Mouse (Mus musculus) testis, adult 2 months (tissue): ENCODE results near the gene Rac3. TPM values are rescaled to one million over a fixed set of nuclear protein-coding genes. Genes with fewer than 3 reads are reported as not detected.

Experiments used
- H3K27ac ChIP-seq: fragments of 200-500 bp; 2 replicates; pipeline ENCODE4 v1.5.1; 2012; ENCODE audit warnings: low read depth, low read length; ENCODE audit not compliant: control insufficient read depth, insufficient read depth
- H3K27me3 ChIP-seq: fragments of 200-500 bp; 2 replicates; pipeline ENCODE4 v1.6.1; 2012; ENCODE audit warnings: mild to moderate bottlenecking, low read length, moderate library complexity; ENCODE audit not compliant: control insufficient read depth, insufficient read depth
- H3K36me3 ChIP-seq: fragments of 200-500 bp; 2 replicates; pipeline ENCODE4 v1.6.1; 2012; ENCODE audit warnings: mild to moderate bottlenecking, low read length; ENCODE audit not compliant: control insufficient read depth, insufficient read depth
- H3K4me1 ChIP-seq: fragments of 200-500 bp; 2 replicates; pipeline ENCODE4 v1.6.1; 2012; ENCODE audit warnings: low read length; ENCODE audit not compliant: control insufficient read depth, insufficient read depth
- H3K4me3 ChIP-seq: fragments of 200-500 bp; 2 replicates; pipeline ENCODE4 v1.5.1; 2012; ENCODE audit warnings: low read depth, mild to moderate bottlenecking, low read length, moderate library complexity, mixed read lengths; ENCODE audit not compliant: control insufficient read depth
- CTCF ChIP-seq: fragments of 200-500 bp; IDR thresholded peaks from 2 replicates; pipeline ENCODE4 v1.5.1; 2012; ENCODE audit warnings: low read depth, mild to moderate bottlenecking, inconsistent platforms, low read length, moderate library complexity; ENCODE audit not compliant: control insufficient read depth, insufficient read depth, insufficient replicate concordance
- POLR2A ChIP-seq: fragments of 200-500 bp; IDR thresholded peaks from 2 replicates; pipeline ENCODE4 v1.6.1; 2012; ENCODE audit warnings: low read depth, mild to moderate bottlenecking, inconsistent platforms, low read length, moderate library complexity; ENCODE audit not compliant: control insufficient read depth
- polyA plus RNA-seq: library from polyadenylated mRNA; depleted of rRNA; stranded (reverse); fragments of >200 nt; gene quantifications from 2 replicates; pipeline ENCODE4 v1.2.3, GENCODE M21; 2012

Gene Rac3
- polyA plus RNA-seq, 1 experiment, result 3.1 TPM

DNA sequence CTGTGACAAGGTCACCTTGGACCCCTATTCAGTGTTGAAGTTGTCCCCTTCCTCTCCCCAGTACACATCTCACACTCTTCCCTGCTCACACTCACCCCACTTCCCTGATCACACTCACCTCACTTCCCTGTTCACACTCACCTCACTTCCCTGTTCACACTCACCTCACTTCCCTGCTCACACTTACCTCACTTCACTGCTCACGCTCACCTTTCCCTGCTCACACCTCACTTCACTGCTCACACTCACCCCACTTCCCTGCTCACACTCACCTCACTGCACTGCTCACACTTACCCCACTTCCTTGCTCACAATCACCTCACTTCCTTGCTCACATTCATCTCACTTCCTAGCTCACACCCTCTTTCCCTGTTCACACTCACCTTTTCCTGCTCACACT is 10.1 kb downstream of the Rac3 start:
- no peak overlapping the region for H3K4me3 ChIP-seq
- no peaks in the 10 kb centered on the region for H3K27me3 ChIP-seq
- no peaks in the 10 kb centered on the region for H3K36me3 ChIP-seq
- H3K4me1 ChIP-seq, result peaks cover 8% of the 10 kb centered on the region; the same call in 1 of the 2 replicates
- no peak overlapping the region for H3K27ac ChIP-seq
- TF ChIP-seq CTCF (no peak), POLR2A (no peak)

DNA sequence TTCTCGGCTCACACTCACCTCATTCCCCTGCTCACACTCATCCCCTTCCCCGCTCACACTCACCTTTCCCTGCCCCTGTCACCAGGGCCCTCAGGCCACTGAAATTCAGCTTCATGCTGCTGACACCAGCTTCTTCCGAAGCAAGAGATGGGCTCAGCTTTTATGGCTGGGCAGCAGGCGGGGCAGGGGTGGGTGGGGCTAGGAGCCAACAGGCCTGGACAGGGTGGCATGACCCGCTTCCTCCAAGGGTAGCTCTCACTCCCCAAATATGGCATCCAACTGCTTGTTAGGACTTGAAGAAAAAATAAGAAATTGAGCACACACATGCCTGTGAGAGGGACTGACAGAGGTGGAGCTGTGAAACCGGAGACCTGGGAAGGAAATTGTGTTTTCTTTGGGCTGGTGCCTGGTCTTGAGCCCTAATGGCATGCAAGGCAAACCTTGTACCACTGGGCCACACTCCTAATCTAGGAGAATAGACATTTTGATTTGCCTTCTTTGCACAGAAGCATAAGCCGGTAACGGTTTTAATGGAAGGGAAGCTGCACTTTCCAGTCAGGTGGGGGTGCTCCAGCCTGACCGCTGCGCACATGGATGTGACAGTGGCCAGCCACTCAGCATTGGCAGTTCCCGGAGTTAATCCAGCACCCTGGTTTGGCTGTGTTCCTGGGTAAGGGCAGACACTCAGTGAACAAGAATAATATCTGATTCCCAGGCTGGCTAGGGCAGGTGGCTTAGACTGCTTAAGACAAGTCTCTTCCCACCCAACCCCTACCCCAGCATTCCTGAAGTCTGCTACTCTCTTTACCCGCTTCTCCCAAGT is 10.8 kb downstream of the Rac3 start, which contains the start of gene Cbr2:
Cbr2 (minus strand) TSS at position 257 of the 823 bp plus-strand sequence.
- H3K27me3 ChIP-seq, result no peaks in the 10 kb centered on the region
- TF ChIP-seq CTCF (no peak), POLR2A (no peak)
- peaks cover 4% of the 10 kb centered on the region; the same call in 1 of the 2 replicates for H3K4me1 ChIP-seq
- no peaks in the 10 kb centered on the region for H3K36me3 ChIP-seq
- no peak within 1 kb of the TSS for H3K4me3 ChIP-seq
- no peak within 1 kb of the TSS for H3K27ac ChIP-seq

DNA sequence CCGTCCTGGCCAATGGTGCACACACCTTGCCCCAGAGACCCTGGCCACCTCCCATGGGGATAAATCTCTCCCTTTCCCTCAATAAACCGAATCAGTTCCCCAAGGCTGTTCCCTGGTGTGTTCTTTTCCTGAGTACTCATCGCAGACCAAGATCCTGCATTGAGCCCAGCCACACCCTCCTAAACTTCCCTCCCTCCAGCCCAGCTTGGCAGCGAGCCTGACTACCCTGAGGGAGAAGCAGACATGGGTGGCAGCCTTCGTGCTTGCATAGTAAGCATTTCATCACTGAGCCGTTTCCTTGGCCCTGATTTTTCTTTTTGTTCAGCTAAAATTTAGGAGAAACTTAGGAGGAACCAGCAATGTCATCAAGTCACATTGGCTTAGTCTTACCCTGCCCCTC is 12.3 kb downstream of the Rac3 start:
- H3K27me3 ChIP-seq, result no peaks in the 10 kb centered on the region
- H3K4me3 ChIP-seq, result no peak overlapping the region
- no peak overlapping the region for H3K27ac ChIP-seq
- H3K36me3 ChIP-seq, result no peaks in the 10 kb centered on the region
- TF ChIP-seq POLR2A, result no peak
- no peak for TF ChIP-seq CTCF
- H3K4me1 ChIP-seq, result peaks cover 4% of the 10 kb centered on the region; the same call in 1 of the 2 replicates

DNA sequence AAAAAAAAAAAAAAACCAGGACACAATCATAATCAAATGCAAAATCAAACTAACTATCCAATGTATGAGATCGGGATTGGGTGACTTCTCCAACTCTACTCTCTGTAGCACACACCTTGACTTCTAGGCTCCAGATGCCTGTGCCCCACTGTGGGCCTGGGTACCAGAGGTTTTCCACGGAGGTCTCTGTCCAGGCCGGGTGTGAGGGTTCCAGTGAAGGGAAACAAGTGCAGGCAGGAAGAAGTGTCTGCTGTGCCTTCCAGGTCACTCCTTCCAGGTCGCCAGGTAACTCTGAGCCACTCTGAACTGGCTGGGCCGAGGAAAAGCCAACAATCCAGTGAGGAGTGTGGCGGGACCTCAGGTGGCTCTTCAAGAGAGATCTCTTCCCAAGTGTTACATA is 15.2 kb downstream of the Rac3 start:
- Histone ChIP-seq H3K27ac (no peak overlapping the region), H3K4me1 (no peaks in the 10 kb centered on the region), H3K36me3 (no peaks in the 10 kb centered on the region), H3K4me3 (no peak overlapping the region), H3K27me3 (no peaks in the 10 kb centered on the region)
- TF ChIP-seq CTCF, result no peak
- TF ChIP-seq POLR2A, result no peak

DNA sequence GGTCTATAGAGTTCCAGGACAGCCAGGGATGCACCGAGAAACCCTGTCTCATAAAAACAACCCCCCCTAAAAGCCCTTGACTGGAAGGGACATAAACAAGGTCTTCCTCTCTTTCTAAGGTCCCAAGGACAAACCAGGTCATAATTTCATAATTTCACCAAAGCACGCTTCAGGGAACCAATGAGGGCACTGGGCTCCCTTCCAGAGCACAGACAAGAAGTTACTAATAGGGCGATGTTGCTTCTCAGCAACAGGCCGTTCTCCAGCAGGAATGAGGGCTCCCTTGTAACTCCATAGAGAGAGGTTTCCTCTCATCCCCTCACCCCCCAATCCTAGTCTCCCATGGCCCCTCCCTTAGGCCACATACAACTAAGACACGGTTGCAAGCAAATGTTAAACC is 19.7 kb downstream of the Rac3 start:
- Histone ChIP-seq H3K27ac (no peak overlapping the region), H3K36me3 (no peaks in the 10 kb centered on the region), H3K27me3 (no peaks in the 10 kb centered on the region), H3K4me3 (no peak overlapping the region), H3K4me1 (no peaks in the 10 kb centered on the region)
- no peak for TF ChIP-seq CTCF
- TF ChIP-seq POLR2A, result no peak

DNA sequence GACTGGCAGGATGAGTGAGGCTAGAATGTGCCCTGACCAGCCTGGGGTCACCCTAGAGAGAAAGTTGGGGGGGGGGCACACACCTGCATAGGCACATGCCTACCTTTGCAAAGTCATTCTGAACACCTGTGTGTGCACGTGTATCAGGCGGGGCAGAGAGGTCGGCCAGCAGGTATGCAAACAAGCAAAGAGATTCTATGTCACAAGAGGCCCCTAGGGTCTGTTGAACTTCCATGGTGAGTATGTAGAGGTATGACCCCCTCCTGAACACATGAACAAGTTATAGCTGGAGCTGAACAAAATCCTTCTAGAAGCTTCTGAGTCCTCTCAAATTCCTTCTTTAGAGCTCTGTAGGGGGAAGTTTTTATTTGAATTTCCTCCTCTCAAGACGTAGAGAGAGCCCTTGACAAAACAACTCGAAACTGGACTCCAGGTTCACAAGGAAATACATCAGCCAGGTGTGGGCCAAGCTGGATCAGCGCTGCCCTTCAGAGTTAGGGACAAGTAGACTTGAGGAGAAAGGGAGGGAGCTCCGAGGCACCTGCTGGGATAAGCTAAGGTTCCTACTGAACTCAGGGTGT is 22.9 kb downstream of the Rac3 start:
- Histone ChIP-seq H3K27me3 (no peaks in the 10 kb centered on the region), H3K4me3 (no peak overlapping the region), H3K27ac (no peak overlapping the region), H3K36me3 (no peaks in the 10 kb centered on the region), H3K4me1 (no peaks in the 10 kb centered on the region)
- TF ChIP-seq CTCF (no peak), POLR2A (no peak)

DNA sequence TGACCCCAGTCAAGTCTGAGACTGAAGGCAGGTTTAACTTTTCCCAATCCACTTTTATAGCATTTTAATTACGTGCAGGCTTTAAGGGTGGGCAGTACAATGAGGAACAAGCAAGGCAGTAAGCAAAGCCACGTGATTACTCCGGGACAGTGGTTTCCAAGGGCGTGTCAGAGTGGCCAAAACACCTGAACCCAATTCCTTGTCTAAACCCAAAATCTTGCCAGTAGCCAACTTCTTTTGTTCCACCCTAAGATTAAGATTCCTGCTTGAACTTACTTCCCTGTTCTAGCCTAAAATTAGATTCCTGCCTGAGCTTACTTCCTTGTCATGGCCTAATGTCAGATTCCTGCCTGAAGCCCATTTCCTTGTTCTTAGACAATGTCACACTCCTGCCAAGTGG is 26.7 kb downstream of the Rac3 start:
- no peak overlapping the region for H3K4me3 ChIP-seq
- no peak overlapping the region for H3K27ac ChIP-seq
- no peaks in the 10 kb centered on the region for H3K27me3 ChIP-seq
- H3K4me1 ChIP-seq, result peaks cover 5% of the 10 kb centered on the region
- no peaks in the 10 kb centered on the region for H3K36me3 ChIP-seq
- TF ChIP-seq CTCF (no peak), POLR2A (no peak)
